Mouse (Mus musculus) left cerebral cortex, adult 18-20 months (tissue): Measurements from ENCODE around the gene Tesk1. TPM values are rescaled to one million over a fixed set of nuclear protein-coding genes. Genes with fewer than 3 reads are reported as not detected.

Source experiments
- DNase-seq, 2 experiments: peaks; one replicate each; pipeline ENCODE4 v3.0.0; 2021 to 2022; ENCODE audit warnings: low spot score in 2 of 2, mixed read lengths in 1 of 2
- long read RNA-seq, 2 experiments: library from polyadenylated mRNA; stranded (forward); transcript quantifications; one replicate each; pipeline ENCODE4 v2.0.0; 2021
- total RNA-seq, 2 experiments: library from RNA; stranded (reverse); gene quantifications; 2 replicates each; pipeline ENCODE4 v1.2.3; 2021

Tesk1 gene
- total RNA-seq: 10 to 100 TPM; 90.6 to 96.5 TPM
- long read RNA-seq, experiment 1, transcript Tesk1-201 (10 exons, 3,947 nt): major isoform, 150 of 184 reads
- long read RNA-seq, experiment 1, partial matches to known transcripts: 20 of 184 reads
- long read RNA-seq, experiment 1, other reads (novel, unspliced or antisense): 14 of 184 reads
- long read RNA-seq, experiment 2, transcript Tesk1-201 (10 exons, 3,947 nt): major isoform, 118 of 149 reads
- long read RNA-seq, experiment 2, partial matches to known transcripts: 29 of 149 reads
- long read RNA-seq, experiment 2, other reads (novel, unspliced or antisense): 2 of 149 reads

- DNase-seq: no peak
Observed at GRCm38 (mm10) chr4:43441639-43442038, at the start of gene Tesk1. Gene Tesk1 (plus strand): TSS chr4:43441939.

- DNase-seq: no peak
Observed at GRCm38 (mm10) chr4:43394345-43394891, 47.3 kb upstream of the Tesk1 start.

- DNase-seq: no peak
Observed at GRCm38 (mm10) chr4:43395147-43395546, 46.6 kb upstream of the Tesk1 start.

- DNase-seq: no peak
Observed at GRCm38 (mm10) chr4:43395836-43396235, 45.9 kb upstream of the Tesk1 start.

GRCm38 (mm10) chr4:43396381-43396780 is 45.4 kb upstream of the Tesk1 start:
- no peak for DNase-seq

GRCm38 (mm10) chr4:43398014-43398413 is 43.7 kb upstream of the Tesk1 start:
- no peak for DNase-seq

- DNase-seq: peak in 1 of 2 experiments; percentile 49
Observed at GRCm38 (mm10) chr4:43398829-43399331, 42.9 kb upstream of the Tesk1 start.

- no peak for DNase-seq
Observed at GRCm38 (mm10) chr4:43399391-43400131, 42.2 kb upstream of the Tesk1 start.

- no peak for DNase-seq
Observed at GRCm38 (mm10) chr4:43400976-43401375, 40.8 kb upstream of the Tesk1 start.

- no peak for DNase-seq
Observed at GRCm38 (mm10) chr4:43401486-43401885, 40.3 kb upstream of the Tesk1 start.

- DNase-seq: no peak
Observed at GRCm38 (mm10) chr4:43402212-43402611, 39.5 kb upstream of the Tesk1 start.

- no peak for DNase-seq
Observed at GRCm38 (mm10) chr4:43404697-43405096, 37.0 kb upstream of the Tesk1 start.

- DNase-seq: peak; percentile 68 to 77
Observed at GRCm38 (mm10) chr4:43406162-43406971, 35.4 kb upstream of the Tesk1 start.

- DNase-seq: no peak
Observed at GRCm38 (mm10) chr4:43407071-43407920, 34.4 kb upstream of the Tesk1 start.

GRCm38 (mm10) chr4:43414761-43415160 is 27.0 kb upstream of the Tesk1 start:
- DNase-seq: no peak

GRCm38 (mm10) chr4:43415221-43416070 is 26.3 kb upstream of the Tesk1 start:
- DNase-seq: no peak

GRCm38 (mm10) chr4:43416071-43416490 is 25.7 kb upstream of the Tesk1 start:
- DNase-seq: no peak

- DNase-seq: no peak
Observed at GRCm38 (mm10) chr4:43417269-43418062, 24.3 kb upstream of the Tesk1 start.
